Mouse (Mus musculus) limb, embryonic 14.5 days (tissue): ENCODE measurements around the gene Col18a1. TPM values are rescaled to one million over a fixed set of nuclear protein-coding genes. Genes with fewer than 3 reads are reported as not detected.
A peak's percentile ranks its signal among the peaks of the same experiment; 100 is the strongest.

Source experiments
- ATAC-seq: fragments of 200-750 bp; cut with Nextera tagmentation; 2 replicates; pipeline ENCODE4 v1.8.0; 2017; ENCODE audit warnings: low read depth, moderate number of reproducible peaks, moderate TSS enrichment; ENCODE audit not compliant: low FRiP score
- DNase-seq: peaks from one replicate; pipeline ENCODE4 v3.0.0-alpha.2; 2015; ENCODE audit warnings: low spot score
- H3K27ac ChIP-seq: fragments of 300-500 bp; sonication (generic); replicated peaks from 2 replicates; pipeline ENCODE4 v1.5.1; 2014; ENCODE audit warnings: low read depth, mild to moderate bottlenecking, low read length, moderate library complexity, mixed read lengths
- H3K27me3 ChIP-seq: fragments of 300-500 bp; sonication (generic); 2 replicates; pipeline ENCODE4 v1.6.1; 2014; ENCODE audit warnings: low read length, mixed read lengths; ENCODE audit not compliant: control insufficient read depth, insufficient read depth
- H3K36me3 ChIP-seq: fragments of 300-500 bp; sonication (generic); 2 replicates; pipeline ENCODE4 v1.6.1; 2014; ENCODE audit warnings: mild to moderate bottlenecking, low read length, moderate library complexity, mixed read lengths; ENCODE audit not compliant: control insufficient read depth, insufficient read depth
- H3K4me1 ChIP-seq: fragments of 300-500 bp; sonication (generic); 2 replicates; pipeline ENCODE4 v1.6.1; 2014; ENCODE audit warnings: antibody characterized with exemption, low read length, mixed read lengths; ENCODE audit not compliant: control insufficient read depth, insufficient read depth
- H3K4me2 ChIP-seq: fragments of 300-500 bp; sonication (generic); replicated peaks from 2 replicates; pipeline ENCODE4 v1.6.1; 2014; ENCODE audit warnings: low read depth, mild to moderate bottlenecking, low read length, moderate library complexity; ENCODE audit not compliant: severe bottlenecking
- H3K4me3 ChIP-seq: fragments of 300-500 bp; sonication (generic); replicated peaks from 2 replicates; pipeline ENCODE4 v1.5.1; 2014; ENCODE audit warnings: low read length
- H3K9ac ChIP-seq: fragments of 300-500 bp; sonication (generic); 2 replicates; pipeline ENCODE4 v1.6.1; 2014; ENCODE audit warnings: mild to moderate bottlenecking, low read depth, low read length, moderate library complexity; ENCODE audit not compliant: severe bottlenecking
- H3K9me3 ChIP-seq: fragments of 300-500 bp; sonication (generic); 2 replicates; pipeline ENCODE4 v1.6.1; 2016; ENCODE audit warnings: low read length; ENCODE audit not compliant: control insufficient read depth
- POLR2A ChIP-seq: fragments of 200-500 bp; IDR thresholded peaks from 2 replicates; pipeline ENCODE4 v1.8.0; 2012; ENCODE audit warnings: inconsistent platforms, mild to moderate bottlenecking, moderate library complexity, borderline replicate concordance; ENCODE audit not compliant: insufficient read depth, insufficient read length; ENCODE audit errors: extremely low read depth
- WGBS: fragments of 180-500 bp; shearing (Covaris S2); extraction: QIAGEN DNeasy Blood & Tissue Kit; methylation state at CpG from one replicate; pipeline ENCODE4 v1.1.7; 2014; 5-methylcytosine and 5-hydroxymethylcytosine counted together
- polyA plus RNA-seq, 2 experiments: library from polyadenylated mRNA; depleted of rRNA in 1 of 2; stranded (reverse) in 1 of 2; unstranded in 1 of 2; fragments of >200 nt; fragmentation: Nextera tagmentation in 1 of 2; extraction: Ambion mirVana in 1 of 2; gene quantifications; 2 replicates each; pipeline versions ENCODE4 v1.2.1 to v1.2.3; 2012 to 2014

Gene Col18a1
- polyA plus RNA-seq (2012; rRNA removed) (66.4 and 75.0 TPM in 2 replicates), polyA plus RNA-seq (2014; fragmentation: Nextera tagmentation; extraction: Ambion mirVana) (77.8 and 80.2 TPM in 2 replicates)

DNA sequence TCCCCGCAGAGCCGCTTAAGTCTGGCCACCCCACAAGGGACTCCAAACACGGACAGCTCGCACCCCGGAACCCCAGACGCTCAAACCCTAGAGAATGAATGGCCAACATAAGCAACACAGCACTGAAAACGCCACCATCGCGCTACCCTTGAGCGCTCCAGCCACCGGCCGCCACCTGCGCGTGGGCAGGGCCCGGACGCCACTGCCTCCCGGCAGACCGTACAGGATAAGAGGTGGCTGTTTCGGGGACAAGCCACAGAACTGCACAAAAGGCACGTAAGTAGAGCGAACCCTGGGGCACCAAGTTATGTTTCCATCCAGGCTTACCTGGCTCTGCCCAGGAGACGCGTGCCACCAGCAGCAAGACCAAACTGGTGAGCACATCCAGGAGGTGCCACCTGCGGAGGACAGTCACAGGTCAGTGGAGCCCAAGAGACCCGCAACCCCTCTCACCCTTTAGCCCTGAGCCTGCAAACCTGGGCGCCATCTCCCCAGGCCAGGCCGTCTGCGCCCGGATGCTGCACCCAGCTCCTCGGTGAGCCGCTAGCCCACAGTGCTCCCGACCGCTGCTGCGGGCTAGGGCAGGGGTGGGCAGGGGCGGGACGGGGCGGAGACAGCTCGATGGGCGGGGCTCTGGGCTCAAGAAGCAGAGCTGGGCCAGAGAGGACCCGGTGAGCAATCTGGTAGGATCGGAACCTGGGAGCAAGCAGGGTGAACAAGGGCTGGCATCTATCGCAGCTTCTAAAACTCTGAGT, at the start of gene Col18a1:
Col18a1 (minus strand) TSS at position 586 of the 755 bp plus-strand sequence.
- Histone ChIP-seq H3K9me3 (no peaks in the 10 kb centered on the region), H3K4me3 (peak within 1 kb of the TSS; percentile 49), H3K36me3 (no peaks in the 10 kb centered on the region), H3K9ac (peak within 1 kb of the TSS; percentile 45), H3K27me3 (0 out of 2 replicates have a peak, but pooled peaks cover 4% of the 10 kb centered on the region), H3K27ac (0 out of 2 replicates have a peak within 1 kb of the TSS, but pooled peaks have one; percentile 2), H3K4me1 (0 out of 2 replicates have a peak, but pooled peaks cover 10% of the 10 kb centered on the region), H3K4me2 (peak within 1 kb of the TSS; percentile 94)
- TF ChIP-seq POLR2A, result peak; percentile 69; the same call in 1 of the 2 replicates
- ATAC-seq, result peak; percentile 81; the same call in 1 of the 2 replicates
- no peak for DNase-seq
- under 1% methylated on average over 38 of the region's 42 CpGs for WGBS

- Histone ChIP-seq H3K27ac (no peak overlapping the region), H3K27me3 (no peaks in the 10 kb centered on the region)
- TF ChIP-seq POLR2A, result no peak
These were observed 49.3 kb upstream of the Col18a1 start for GRCm38 (mm10) chr10:77215641-77216040.

DNA sequence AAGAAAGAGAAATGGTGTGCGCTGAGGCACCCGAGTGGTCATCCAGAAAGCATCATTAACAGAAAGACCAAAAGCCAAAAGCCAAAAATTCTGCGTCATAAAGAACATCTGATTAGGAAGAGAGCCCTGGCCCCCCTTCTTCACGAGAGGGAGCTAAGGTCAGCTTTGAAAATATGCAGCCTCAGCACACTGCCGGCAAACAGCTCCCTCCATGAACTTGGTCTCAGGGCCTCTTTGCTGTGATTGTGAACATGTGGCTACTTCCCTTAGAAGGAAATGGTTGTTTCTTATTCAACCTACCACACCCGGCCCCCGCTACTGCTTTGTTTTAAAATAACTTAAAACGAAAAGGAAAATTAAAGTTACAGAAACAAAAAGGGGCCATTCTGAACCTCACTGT, 48.2 kb upstream of the Col18a1 start:
- no peaks in the 10 kb centered on the region for H3K9me3 ChIP-seq
- H3K9ac ChIP-seq, result no peak overlapping the region
- no peaks in the 10 kb centered on the region for H3K27me3 ChIP-seq
- H3K36me3 ChIP-seq, result no peaks in the 10 kb centered on the region
- H3K4me2 ChIP-seq, result no peak overlapping the region
- no peak for ATAC-seq
- TF ChIP-seq POLR2A, result no peak
- H3K4me3 ChIP-seq, result no peak overlapping the region
- WGBS, result 45% methylated on average over 8 of the region's 8 CpGs
- DNase-seq, result no peak
- peaks cover 12% of the 10 kb centered on the region; the same call in 1 of the 2 replicates for H3K4me1 ChIP-seq
- no peak overlapping the region for H3K27ac ChIP-seq

More at GRCm38 (mm10) chr10:77215641-77216040, 49.3 kb upstream of the Col18a1 start:
- H3K36me3 ChIP-seq, result no peaks in the 10 kb centered on the region
- no peak overlapping the region for H3K9ac ChIP-seq
- H3K4me2 ChIP-seq, result no peak overlapping the region
- WGBS, result 57% methylated on average over 4 of the region's 4 CpGs
- no peak for DNase-seq
- no peak for ATAC-seq
- no peak overlapping the region for H3K4me3 ChIP-seq
- no peaks in the 10 kb centered on the region for H3K9me3 ChIP-seq
- peaks cover 12% of the 10 kb centered on the region; the same call in 1 of the 2 replicates for H3K4me1 ChIP-seq

GRCm38 (mm10) chr10:77213483-77213882, 47.1 kb upstream of the Col18a1 start:
- Histone ChIP-seq H3K27ac (no peak overlapping the region), H3K4me3 (no peak overlapping the region), H3K9ac (no peak overlapping the region), H3K9me3 (no peaks in the 10 kb centered on the region), H3K4me2 (no peak overlapping the region), H3K36me3 (no peaks in the 10 kb centered on the region), H3K4me1 (peaks cover 14% of the 10 kb centered on the region; the same call in 1 of the 2 replicates), H3K27me3 (no peaks in the 10 kb centered on the region)
- DNase-seq, result no peak
- no peak for ATAC-seq
- no peak for TF ChIP-seq POLR2A
- 92% methylated on average over 5 of the region's 5 CpGs for WGBS

DNA sequence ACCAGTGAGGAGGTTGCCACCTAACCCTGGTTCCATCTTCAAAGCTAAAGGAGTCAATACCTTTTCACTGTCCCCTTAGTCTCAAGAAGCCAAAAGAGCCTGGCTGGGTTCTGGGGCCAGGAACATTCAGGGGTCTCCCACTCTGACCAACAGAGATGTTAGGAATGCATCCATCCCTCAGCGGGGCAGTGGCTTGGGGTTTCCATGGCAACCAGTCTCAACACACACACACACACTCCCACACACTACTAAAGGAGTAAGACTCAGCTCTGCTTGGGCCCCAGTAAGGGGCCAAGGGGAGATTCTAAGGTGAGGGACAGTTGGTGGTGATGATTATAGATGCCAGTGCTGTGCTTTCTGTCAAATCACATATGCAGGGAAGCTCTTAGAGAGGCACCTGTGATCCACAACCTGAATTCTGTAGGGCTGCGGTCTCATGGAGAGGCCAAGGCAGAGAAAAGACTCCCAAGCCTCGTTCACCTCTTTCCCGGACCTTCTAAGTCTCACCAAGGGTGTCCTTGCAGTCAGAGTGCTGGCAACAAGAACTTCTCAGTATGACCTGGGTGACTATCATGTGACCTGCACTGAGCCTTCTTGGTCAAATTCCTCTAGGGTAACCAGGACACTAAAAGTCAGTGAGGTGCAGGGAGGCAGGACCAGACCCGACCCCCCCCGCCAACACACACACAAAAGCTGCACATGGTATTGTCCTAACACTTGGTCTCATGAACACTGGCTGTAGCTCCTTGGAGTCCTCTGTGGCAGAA, 46.2 kb upstream of the Col18a1 start:
- Histone ChIP-seq H3K4me3 (no peak overlapping the region), H3K27me3 (no peaks in the 10 kb centered on the region), H3K27ac (no peak overlapping the region), H3K9me3 (no peaks in the 10 kb centered on the region), H3K36me3 (no peaks in the 10 kb centered on the region), H3K4me1 (peaks cover 14% of the 10 kb centered on the region; the same call in 1 of the 2 replicates), H3K9ac (no peak overlapping the region), H3K4me2 (no peak overlapping the region)
- TF ChIP-seq POLR2A, result no peak
- WGBS, result 77% methylated on average over 6 of the region's 6 CpGs
- DNase-seq (no peak), ATAC-seq (no peak)
